Mouse (Mus musculus): ENCODE data around the gene Zfp93.
A peak's percentile ranks its signal among the peaks of the same experiment; 100 is the strongest.
"Not testable (repeated sequence)": the region's sequence is repeated elsewhere in the genome, so short reads cannot be mapped to it uniquely, and the experiment has no call there.

Zfp93 gene

GRCm38 (mm10) chr7:24270288-24270672, at the start of gene Zfp93:
Zfp93 (plus strand) TSS chr7:24270420.
- DNase-seq (ENCODE audit: low read depth, low spot score): peak; percentile 92

DNA sequence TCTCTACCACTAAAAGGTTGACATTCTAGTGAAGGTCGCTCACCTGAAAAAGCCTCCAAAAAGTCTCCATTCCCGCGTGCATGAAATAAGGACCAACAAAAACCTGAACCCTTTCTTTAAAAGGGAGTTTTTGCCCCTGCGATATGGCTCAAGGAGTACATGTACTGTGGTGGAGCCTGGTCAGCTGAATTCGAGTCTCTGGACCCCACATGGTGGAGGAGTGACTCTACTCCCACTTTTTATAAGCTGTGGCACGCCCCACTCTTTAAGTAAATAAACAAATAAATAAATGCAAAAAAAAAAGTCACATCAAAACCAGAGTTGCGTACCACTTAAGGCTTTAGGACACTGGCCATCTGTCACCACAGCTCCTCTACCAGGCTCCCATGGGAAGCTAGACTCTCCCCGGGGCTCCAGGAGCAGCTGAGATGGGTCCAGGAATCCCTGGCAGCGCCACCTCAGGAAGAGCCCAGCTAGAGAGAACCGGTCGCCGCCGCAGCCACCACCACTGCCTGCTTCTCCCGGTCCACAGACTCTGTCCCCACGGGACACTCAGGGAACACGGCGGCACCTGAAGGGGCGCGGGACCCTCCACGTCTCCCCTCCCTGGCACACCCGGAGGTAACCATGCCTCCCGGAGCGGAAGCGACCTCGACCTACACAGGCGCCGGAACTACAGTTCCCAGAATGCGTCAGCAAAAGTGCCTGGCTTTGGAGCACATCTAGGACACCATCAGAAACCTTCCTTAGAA, 33.0 kb upstream of the Zfp93 start, which contains the start of gene Zfp109:
Gene Zfp109, minus strand, starts transcription at position 521 of the 752 bp plus-strand sequence.
- DNase-seq (ENCODE audit: low read depth, low spot score): peak; percentile 70

GRCm38 (mm10) chr7:24253779-24254615, 16.2 kb upstream of the Zfp93 start:
- no peak for DNase-seq (ENCODE audit: low read depth, low spot score)

GRCm38 (mm10) chr7:24254633-24255474, 15.4 kb upstream of the Zfp93 start, which contains the start of gene Zfp108:
Zfp108 (plus strand) TSS chr7:24254794.
- peak; percentile 97 for DNase-seq (ENCODE audit: low read depth, low spot score)

DNA sequence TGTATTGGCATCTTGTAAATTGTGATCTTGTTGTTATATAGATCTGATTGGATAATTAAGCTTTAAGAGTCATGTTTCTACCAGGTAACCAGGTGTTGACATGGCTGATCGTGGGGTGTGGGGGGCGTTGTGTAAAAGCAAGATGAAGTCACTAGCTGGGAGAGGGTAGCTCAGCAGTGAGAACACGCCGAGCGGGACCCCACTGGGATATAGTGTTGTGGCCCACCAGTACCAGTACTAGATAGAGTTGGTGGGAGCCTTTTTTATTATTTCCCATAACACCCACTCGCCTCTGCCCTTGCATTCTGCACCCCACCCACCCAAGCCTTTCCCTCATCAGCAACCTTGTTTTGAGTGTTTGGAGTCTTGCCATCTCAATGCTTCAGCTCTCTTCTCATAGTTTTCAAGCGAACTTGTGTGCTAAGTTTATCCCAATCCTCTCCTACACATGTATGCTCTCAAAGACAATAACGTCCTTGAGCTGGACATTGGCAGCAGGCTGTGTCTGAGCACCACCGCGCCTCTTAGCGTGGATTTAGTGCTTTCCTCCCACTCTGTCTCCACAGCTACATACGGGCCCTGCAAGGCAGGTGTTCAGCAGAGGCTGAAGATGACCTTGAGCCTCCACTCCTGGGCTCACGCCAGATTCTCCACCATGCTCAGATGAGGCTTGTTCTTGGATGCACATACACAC, 10.8 kb upstream of the Zfp93 start:
- no peak for DNase-seq (ENCODE audit: low read depth, low spot score)

- DNase-seq (ENCODE audit: low read depth, low spot score): no peak
Observed at GRCm38 (mm10) chr7:24260000-24260312, 10.3 kb upstream of the Zfp93 start.

GRCm38 (mm10) chr7:24268176-24269155, 1.8 kb upstream of the Zfp93 start:
- peak; percentile 4 for DNase-seq (ENCODE audit: low read depth, low spot score)

DNA sequence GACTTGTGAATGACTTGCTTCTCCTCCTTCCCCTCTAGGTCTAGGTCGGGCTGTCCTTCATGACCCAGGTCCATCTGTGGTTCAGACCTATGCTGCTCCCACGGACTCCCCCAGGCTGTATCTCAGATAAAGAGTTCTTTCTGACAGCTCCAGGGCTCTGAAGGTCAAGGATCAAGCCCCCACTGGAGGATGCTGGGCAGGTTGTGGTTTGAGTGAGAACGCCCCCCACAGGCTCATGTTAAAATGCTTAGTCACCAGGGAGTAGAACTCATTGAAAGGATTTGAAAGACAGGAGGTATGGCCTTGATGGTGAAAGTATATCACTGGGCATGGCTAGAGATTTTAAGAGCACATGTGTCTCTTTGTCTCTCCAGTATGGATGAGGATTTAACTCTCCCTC, 964 bp upstream of the Zfp93 start:
- no peak for DNase-seq (ENCODE audit: low read depth, low spot score)

DNA sequence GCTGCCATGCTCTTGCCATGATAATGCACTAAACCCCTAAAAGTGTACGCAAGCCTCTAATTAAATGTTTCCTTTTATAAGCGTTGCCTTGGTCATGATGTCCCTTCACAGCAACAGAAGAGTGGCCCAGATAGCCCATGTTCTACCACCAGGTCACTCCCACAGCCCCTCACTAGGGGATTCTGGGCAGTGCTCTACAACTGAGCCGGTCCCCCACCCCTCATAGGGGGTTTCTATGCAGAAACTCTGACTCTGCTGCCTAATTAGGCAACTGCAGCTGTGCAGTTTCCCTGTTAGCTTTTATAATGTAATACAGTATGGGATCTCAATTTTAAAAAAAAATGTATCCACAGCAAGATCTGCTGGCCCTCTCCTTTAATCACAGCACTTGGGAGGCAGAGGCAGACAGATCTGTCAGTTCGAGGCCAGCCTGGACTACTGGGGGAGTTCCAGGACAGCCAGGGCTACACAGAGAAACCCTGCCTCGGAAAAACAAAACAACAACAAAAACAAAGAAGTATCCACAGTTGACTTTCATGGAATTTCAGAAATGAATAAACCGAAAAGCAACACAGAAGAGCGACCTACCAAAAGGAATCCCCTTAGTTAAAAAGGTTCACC, 443 bp upstream of the Zfp93 start:
- DNase-seq (ENCODE audit: low read depth, low spot score): no peak

- DNase-seq (ENCODE audit: low read depth, low spot score): no peak
Observed at GRCm38 (mm10) chr7:24271191-24271590, 971 bp downstream of the Zfp93 start.

GRCm38 (mm10) chr7:24274456-24274855, 4.2 kb downstream of the Zfp93 start:
- no peak for DNase-seq (ENCODE audit: low read depth, low spot score)

GRCm38 (mm10) chr7:24278771-24279170, 8.6 kb downstream of the Zfp93 start:
- DNase-seq (ENCODE audit: low read depth, low spot score): not testable (repeated sequence)

- no peak for DNase-seq (ENCODE audit: low read depth, low spot score)
Observed at GRCm38 (mm10) chr7:24280031-24280857, 10.0 kb downstream of the Zfp93 start.

DNA sequence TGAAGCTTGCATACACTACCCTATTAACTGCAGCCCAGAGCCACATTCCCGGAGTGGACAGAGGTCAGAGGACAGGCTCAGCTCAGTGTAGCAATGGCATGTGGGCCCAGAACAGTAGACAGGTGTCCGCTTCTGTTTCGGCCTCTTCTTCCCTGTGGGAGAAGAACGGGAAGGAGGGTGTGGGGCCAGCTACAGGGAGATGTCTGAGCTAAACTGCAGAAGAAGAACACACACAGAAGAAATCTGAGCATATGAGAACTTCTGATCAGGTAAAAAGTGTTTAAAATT, 10.6 kb downstream of the Zfp93 start:
- no peak for DNase-seq (ENCODE audit: low read depth, low spot score)

GRCm38 (mm10) chr7:24286090-24286489, 15.9 kb downstream of the Zfp93 start:
- DNase-seq (ENCODE audit: low read depth, low spot score): no peak

GRCm38 (mm10) chr7:24286916-24287315, 16.7 kb downstream of the Zfp93 start:
- no peak for DNase-seq (ENCODE audit: low read depth, low spot score)

- DNase-seq (ENCODE audit: low read depth, low spot score): no peak
Observed at GRCm38 (mm10) chr7:24287670-24288069, 17.4 kb downstream of the Zfp93 start.

GRCm38 (mm10) chr7:24288512-24288911, 18.3 kb downstream of the Zfp93 start:
- peak; percentile 69 for DNase-seq (ENCODE audit: low read depth, low spot score)

DNA sequence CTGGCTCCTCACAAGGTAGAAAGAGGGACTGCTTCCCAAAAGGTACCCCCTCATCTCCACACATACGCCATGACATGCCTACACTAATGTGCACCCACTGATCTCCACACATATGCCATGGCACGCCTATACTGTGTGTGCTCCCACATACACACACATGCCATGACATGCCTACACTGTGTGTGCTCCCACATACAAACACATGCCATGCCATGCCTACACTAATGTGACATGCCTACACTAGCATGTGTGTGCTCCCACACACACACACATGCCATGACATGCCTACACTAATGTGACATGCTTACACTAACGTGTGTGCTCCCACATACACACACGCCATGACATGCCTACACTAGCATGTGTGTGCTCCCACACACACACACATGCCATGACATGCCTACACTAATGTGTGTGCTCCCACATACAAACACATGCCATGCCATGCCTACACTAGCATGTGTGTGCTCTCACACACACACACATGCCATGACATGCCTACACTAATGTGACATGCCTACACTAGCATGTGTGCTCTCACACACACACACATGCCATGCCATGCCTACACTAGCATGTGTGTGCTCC, 20.0 kb downstream of the Zfp93 start:
- no peak for DNase-seq (ENCODE audit: low read depth, low spot score)

Data from telencephalon, adult 2 months (tissue).